Mouse (Mus musculus) myocyte (in vitro differentiated cells): ENCODE results near the gene Rif1.

Experiments used
- CEBPB ChIP-seq: IDR thresholded peaks from 2 replicates; pipeline ENCODE4 v1.6.1; 2011; ENCODE audit warnings: mild to moderate bottlenecking, moderate library complexity; ENCODE audit not compliant: poor library complexity, insufficient read depth, severe bottlenecking
- E2F4 ChIP-seq: IDR thresholded peaks from one replicate; pipeline ENCODE4 v1.6.1; 2011; ENCODE audit warnings: mild to moderate bottlenecking, control low read depth, moderate library complexity; ENCODE audit not compliant: insufficient read depth
- MAX ChIP-seq: IDR thresholded peaks from one replicate; pipeline ENCODE4 v1.6.1; 2011; ENCODE audit warnings: low read depth, mild to moderate bottlenecking, control low read depth
- MYOD1 ChIP-seq, 3 experiments: IDR thresholded peaks; one replicate each; pipeline ENCODE4 v1.6.1; 2011; ENCODE audit warnings: control low read depth in 2 of 3, low read depth in 2 of 3, mild to moderate bottlenecking in 2 of 3, moderate library complexity in 1 of 3; ENCODE audit not compliant: insufficient read length in 2 of 3, control insufficient read depth in 1 of 3
- MYOG ChIP-seq, 3 experiments: IDR thresholded peaks; one replicate each; pipeline ENCODE4 v1.6.1; 2011; ENCODE audit warnings: control low read depth in 2 of 3, low read depth in 2 of 3, mild to moderate bottlenecking in 2 of 3; ENCODE audit not compliant: insufficient read length in 2 of 3, control insufficient read depth in 1 of 3, insufficient read depth in 1 of 3
- POLR2A ChIP-seq: IDR thresholded peaks from one replicate; pipeline ENCODE4 v1.6.1; 2011; ENCODE audit warnings: low read depth, mild to moderate bottlenecking, control low read depth, moderate library complexity; ENCODE audit not compliant: insufficient read length
- POLR2AphosphoS2 ChIP-seq: IDR thresholded peaks from one replicate; pipeline ENCODE4 v1.6.1; 2011; ENCODE audit warnings: low read depth, control low read depth; ENCODE audit not compliant: insufficient read length
- REST ChIP-seq: IDR thresholded peaks from one replicate; pipeline ENCODE4 v1.6.1; 2011; ENCODE audit warnings: mild to moderate bottlenecking, control low read depth, moderate library complexity; ENCODE audit not compliant: insufficient read depth, insufficient read length
- TCF12 ChIP-seq: IDR thresholded peaks from one replicate; pipeline ENCODE4 v1.6.1; 2011; ENCODE audit warnings: mild to moderate bottlenecking, control low read depth; ENCODE audit not compliant: poor library complexity, insufficient read depth, severe bottlenecking
- USF1 ChIP-seq: IDR thresholded peaks from one replicate; pipeline ENCODE4 v1.6.1; 2011; ENCODE audit warnings: low read depth, mild to moderate bottlenecking, control low read depth, moderate library complexity

- TF ChIP-seq POLR2A (peak; percentile 58), TCF12 (no peak), MAX (no peak), MYOG (IDR thresholded peaks at IDR 0.05; ENCODE audit: control insufficient read depth in 1 of 3, insufficient read depth in 1 of 3, insufficient read length in 2 of 3, low read depth in 2 of 3) (no peak), MYOD1 (IDR thresholded peaks at IDR 0.05; ENCODE audit: control insufficient read depth in 1 of 3, insufficient read length in 2 of 3, low read depth in 2 of 3) (peak in 1 of 3 experiments; percentile 2), POLR2AphosphoS2 (no peak), USF1 (no peak), E2F4 (peak; percentile 66), REST (no peak), CEBPB (no peak)
Observed at GRCm38 (mm10) chr2:52072491-52073140, at the start of gene Rif1.
